Mouse (Mus musculus) hindbrain, embryonic 11.5 days (tissue): ENCODE results near the gene Zfp948. TPM values are rescaled to one million over a fixed set of nuclear protein-coding genes. Genes with fewer than 3 reads are reported as not detected.

ENCODE experiments used
- ATAC-seq: fragments of 200-750 bp; cut with Nextera tagmentation; 2 replicates; pipeline ENCODE4 v1.8.0; 2017; ENCODE audit warnings: mild to moderate bottlenecking, moderate TSS enrichment, moderate library complexity; ENCODE audit not compliant: low FRiP score
- DNase-seq: peaks from one replicate; pipeline ENCODE4 v3.0.0-alpha.2; 2015; ENCODE audit warnings: low spot score
- H3K27ac ChIP-seq: fragments of 300-500 bp; sonication (generic); 2 replicates; pipeline ENCODE4 v1.5.1; 2014; ENCODE audit warnings: mild to moderate bottlenecking, low read depth, low read length
- H3K27me3 ChIP-seq: fragments of 300-500 bp; sonication (generic); 2 replicates; pipeline ENCODE4 v1.6.1; 2014; ENCODE audit warnings: mild to moderate bottlenecking, low read length, moderate library complexity, mixed read lengths; ENCODE audit not compliant: control insufficient read depth, insufficient read depth
- H3K36me3 ChIP-seq: fragments of 300-500 bp; sonication (generic); 2 replicates; pipeline ENCODE4 v1.6.1; 2014; ENCODE audit warnings: mild to moderate bottlenecking, low read length, moderate library complexity, mixed read lengths; ENCODE audit not compliant: control insufficient read depth, insufficient read depth
- H3K4me1 ChIP-seq: fragments of 300-500 bp; sonication (generic); replicated peaks from 2 replicates; pipeline ENCODE4 v1.6.1; 2014; ENCODE audit warnings: low read length, mixed read lengths; ENCODE audit not compliant: control insufficient read depth, insufficient read depth
- H3K4me2 ChIP-seq: fragments of 300-500 bp; sonication (generic); replicated peaks from 2 replicates; pipeline ENCODE4 v1.6.1; 2014; ENCODE audit warnings: mild to moderate bottlenecking, low read depth, low read length
- H3K4me3 ChIP-seq: fragments of 300-500 bp; sonication (generic); 2 replicates; pipeline ENCODE4 v1.5.1; 2014; ENCODE audit warnings: low read depth, low read length
- H3K9ac ChIP-seq: fragments of 300-500 bp; sonication (generic); 2 replicates; pipeline ENCODE4 v1.6.1; 2014; ENCODE audit warnings: low read depth, low read length
- H3K9me3 ChIP-seq: fragments of 300-500 bp; sonication (generic); 2 replicates; pipeline ENCODE4 v1.6.1; 2016; ENCODE audit warnings: low read length; ENCODE audit not compliant: control insufficient read depth
- WGBS: fragments of 180-500 bp; shearing (Covaris S2); extraction: QIAGEN DNeasy Blood & Tissue Kit; methylation state at CpG from one replicate; pipeline ENCODE4 v1.1.7; 2014; 5-methylcytosine and 5-hydroxymethylcytosine counted together
- polyA plus RNA-seq: library from polyadenylated mRNA; unstranded; fragments of >200 nt; fragmentation: Nextera tagmentation; extraction: Ambion mirVana; gene quantifications from 2 replicates; pipeline ENCODE4 v1.2.1, GENCODE M21; 2014

The Zfp948 gene
- polyA plus RNA-seq, result 19.0 and 21.1 TPM in 2 replicates

DNA sequence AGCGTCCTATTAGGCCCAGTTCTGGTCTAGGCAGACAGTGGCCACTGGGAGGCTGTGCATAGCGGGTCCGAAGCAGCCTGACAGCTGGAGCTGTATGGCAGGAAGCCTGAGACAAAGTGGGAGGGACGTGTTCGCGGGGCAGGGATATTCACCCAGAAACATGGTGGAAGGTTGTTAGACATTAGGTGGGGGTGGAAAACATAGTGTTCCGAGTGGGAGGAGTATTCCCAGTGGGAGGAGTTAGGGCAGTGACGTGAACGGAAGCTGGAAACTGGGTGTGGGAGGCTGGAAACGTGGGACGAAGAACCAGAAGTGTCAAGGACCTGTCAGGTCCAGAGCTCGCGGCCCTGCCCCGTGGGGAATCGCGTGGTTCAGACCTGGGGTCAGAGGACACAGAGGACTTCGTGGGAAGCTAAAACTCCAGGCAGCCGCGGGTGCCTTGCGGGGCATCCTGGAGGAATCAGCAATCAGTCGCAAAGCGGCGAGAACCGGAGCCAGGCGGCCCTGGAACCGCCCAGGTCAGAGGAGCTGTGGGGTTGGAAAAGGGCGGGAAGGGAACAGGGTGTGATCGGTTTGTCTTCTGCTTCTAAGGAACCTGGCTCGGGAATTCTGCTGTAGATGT lies at the start of gene Zfp948:
TSS of gene Zfp948 (plus strand) at position 281 of the 622 bp plus-strand sequence.
- Histone ChIP-seq H3K36me3 (no peaks in the 10 kb centered on the region), H3K4me3 (peak within 1 kb of the TSS; percentile 66), H3K4me1 (no peaks in the 10 kb centered on the region), H3K9ac (peak within 1 kb of the TSS; percentile 79), H3K27me3 (no peaks in the 10 kb centered on the region), H3K9me3 (no peaks in the 10 kb centered on the region), H3K27ac (peak within 1 kb of the TSS; percentile 61), H3K4me2 (peak within 1 kb of the TSS; percentile 70)
- ATAC-seq (peak; percentile 94), DNase-seq (peak; percentile 88)
- 1% methylated on average over 29 of the region's 29 CpGs for WGBS

GRCm38 (mm10) chr17:21517130-21517671 lies 49.6 kb upstream of the Zfp948 start:
- 47% methylated on average over 4 of the region's 4 CpGs for WGBS
- ATAC-seq (peak; percentile 36; the same call in 1 of the 2 replicates), DNase-seq (no peak)
- Histone ChIP-seq H3K4me3 (peak overlapping the region; percentile 46), H3K27me3 (no peaks in the 10 kb centered on the region), H3K9ac (peak overlapping the region; percentile 67), H3K4me1 (no peaks in the 10 kb centered on the region), H3K9me3 (no peaks in the 10 kb centered on the region), H3K36me3 (no peaks in the 10 kb centered on the region), H3K4me2 (peak overlapping the region; percentile 55; the same call in 1 of the 2 replicates), H3K27ac (0 out of 2 replicates have a peak overlapping the region, but pooled peaks have one; percentile 42)

DNA sequence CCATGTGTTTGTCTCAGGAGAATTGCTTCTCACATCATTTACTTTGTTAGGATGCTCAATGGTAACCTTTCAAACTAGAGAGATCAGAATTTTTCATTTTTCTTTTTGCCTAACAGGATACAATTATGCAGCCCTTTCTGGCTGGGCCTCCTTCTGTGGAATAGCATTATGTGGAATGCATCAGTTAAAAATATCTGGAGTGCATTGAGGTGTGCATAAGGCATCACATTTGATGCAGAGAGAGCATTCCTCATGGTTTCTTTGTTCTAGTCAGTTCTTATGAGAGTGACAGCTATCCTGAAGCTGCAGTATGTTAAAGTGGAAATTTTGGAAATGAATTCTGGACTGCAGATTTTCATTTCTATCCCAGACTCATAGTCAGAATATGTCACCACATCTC lies 40.5 kb upstream of the Zfp948 start:
- Histone ChIP-seq H3K36me3 (no peaks in the 10 kb centered on the region), H3K9ac (no peak overlapping the region), H3K4me3 (no peak overlapping the region), H3K27ac (no peak overlapping the region), H3K4me1 (no peaks in the 10 kb centered on the region), H3K27me3 (no peaks in the 10 kb centered on the region), H3K9me3 (no peaks in the 10 kb centered on the region), H3K4me2 (no peak overlapping the region)
- no peak for ATAC-seq
- DNase-seq, result no peak

GRCm38 (mm10) chr17:21530645-21531330 lies 36.0 kb upstream of the Zfp948 start:
- Histone ChIP-seq H3K9ac (no peak overlapping the region), H3K27me3 (no peaks in the 10 kb centered on the region), H3K36me3 (no peaks in the 10 kb centered on the region), H3K4me3 (no peak overlapping the region), H3K4me2 (no peak overlapping the region), H3K4me1 (no peaks in the 10 kb centered on the region), H3K27ac (no peak overlapping the region), H3K9me3 (no peaks in the 10 kb centered on the region)
- DNase-seq (no peak), ATAC-seq (no peak)
- WGBS, result 75% methylated on average over 5 of the region's 5 CpGs

- H3K4me2 ChIP-seq, result peak overlapping the region; percentile 78
- H3K4me1 ChIP-seq, result no peaks in the 10 kb centered on the region
- peak overlapping the region; percentile 74; the same call in 1 of the 2 replicates for H3K4me3 ChIP-seq
- no peaks in the 10 kb centered on the region for H3K9me3 ChIP-seq
- no peaks in the 10 kb centered on the region for H3K27me3 ChIP-seq
- peak overlapping the region; percentile 93; the same call in 1 of the 2 replicates for H3K9ac ChIP-seq
- H3K36me3 ChIP-seq, result no peaks in the 10 kb centered on the region
- DNase-seq, result no peak
- no peak for ATAC-seq
- H3K27ac ChIP-seq, result no peak overlapping the region; the same call in 1 of the 2 replicates
- 83% methylated on average over 5 of the region's 5 CpGs for WGBS
Measured at GRCm38 (mm10) chr17:21531621-21532020, 35.2 kb upstream of the Zfp948 start.

- H3K4me3 ChIP-seq, result peak overlapping the region; percentile 74
- DNase-seq (peak; percentile 79), ATAC-seq (peak; percentile 83)
- no peaks in the 10 kb centered on the region for H3K9me3 ChIP-seq
- peak overlapping the region; percentile 78 for H3K4me2 ChIP-seq
- H3K9ac ChIP-seq, result peak overlapping the region; percentile 93
- H3K36me3 ChIP-seq, result no peaks in the 10 kb centered on the region
- H3K27ac ChIP-seq, result peak overlapping the region; percentile 83
- H3K27me3 ChIP-seq, result no peaks in the 10 kb centered on the region
- no peaks in the 10 kb centered on the region for H3K4me1 ChIP-seq
- WGBS, result under 1% methylated on average over 48 of the region's 54 CpGs
Measured at GRCm38 (mm10) chr17:21532101-21532951, 34.5 kb upstream of the Zfp948 start.

GRCm38 (mm10) chr17:21533961-21534360 lies 32.8 kb upstream of the Zfp948 start:
- Histone ChIP-seq H3K9ac (no peak overlapping the region), H3K4me1 (no peaks in the 10 kb centered on the region), H3K27ac (no peak overlapping the region), H3K4me3 (no peak overlapping the region), H3K9me3 (no peaks in the 10 kb centered on the region), H3K27me3 (no peaks in the 10 kb centered on the region), H3K36me3 (no peaks in the 10 kb centered on the region), H3K4me2 (no peak overlapping the region)
- DNase-seq, result no peak
- ATAC-seq, result no peak
- 100% methylated on average over 1 of the region's 1 CpGs for WGBS

- DNase-seq, result peak; percentile 76
- WGBS, result 28% methylated on average over 4 of the region's 4 CpGs
- no peak overlapping the region for H3K4me2 ChIP-seq
Measured at GRCm38 (mm10) chr17:21534460-21535095, 32.2 kb upstream of the Zfp948 start.

More at GRCm38 (mm10) chr17:21534460-21535095, 32.2 kb upstream of the Zfp948 start:
- Histone ChIP-seq H3K27me3 (no peaks in the 10 kb centered on the region), H3K27ac (no peak overlapping the region), H3K36me3 (no peaks in the 10 kb centered on the region), H3K9me3 (no peaks in the 10 kb centered on the region), H3K4me1 (no peaks in the 10 kb centered on the region), H3K9ac (no peak overlapping the region), H3K4me3 (no peak overlapping the region)
- peak; percentile 32 for ATAC-seq
